Mouse (Mus musculus) midbrain, embryonic 16.5 days (tissue): Measurements from ENCODE around the gene Triap1. TPM values are rescaled to one million over a fixed set of nuclear protein-coding genes. Genes with fewer than 3 reads are reported as not detected.
"Not testable (repeated sequence)": the region's sequence is repeated elsewhere in the genome, so short reads cannot be mapped to it uniquely, and the experiment has no call there.

Experiments
- ATAC-seq: fragments of 200-750 bp; cut with Nextera tagmentation; 2 replicates; pipeline ENCODE4 v1.8.0; 2017; ENCODE audit warnings: moderate TSS enrichment
- H3K27ac ChIP-seq: fragments of 300-500 bp; sonication (generic); 2 replicates; pipeline ENCODE4 v1.5.1; 2014; ENCODE audit warnings: mild to moderate bottlenecking, low read length, mixed read lengths
- H3K27me3 ChIP-seq: fragments of 300-500 bp; sonication (generic); 2 replicates; pipeline ENCODE4 v1.6.1; 2014; ENCODE audit warnings: low read depth, low read length, mixed read lengths; ENCODE audit not compliant: control insufficient read depth, insufficient read depth
- H3K36me3 ChIP-seq: fragments of 300-500 bp; sonication (generic); 2 replicates; pipeline ENCODE4 v1.6.1; 2014; ENCODE audit warnings: mild to moderate bottlenecking, low read length, moderate library complexity, mixed read lengths; ENCODE audit not compliant: control insufficient read depth, insufficient read depth
- H3K4me1 ChIP-seq: fragments of 300-500 bp; sonication (generic); 2 replicates; pipeline ENCODE4 v1.6.1; 2014; ENCODE audit warnings: mild to moderate bottlenecking, low read length, mixed read lengths; ENCODE audit not compliant: control insufficient read depth, insufficient read depth
- H3K4me2 ChIP-seq: fragments of 300-500 bp; sonication (generic); 2 replicates; pipeline ENCODE4 v1.6.1; 2014; ENCODE audit warnings: mild to moderate bottlenecking, low read length, mixed read lengths
- H3K4me3 ChIP-seq: fragments of 300-500 bp; sonication (generic); 2 replicates; pipeline ENCODE4 v1.5.1; 2014; ENCODE audit warnings: low read depth, mild to moderate bottlenecking, low read length, moderate library complexity, mixed read lengths
- H3K9ac ChIP-seq: fragments of 300-500 bp; sonication (generic); 2 replicates; pipeline ENCODE4 v1.6.1; 2014; ENCODE audit warnings: low read depth, low read length, mixed read lengths
- H3K9me3 ChIP-seq: fragments of 300-500 bp; sonication (generic); replicated peaks from 2 replicates; pipeline ENCODE4 v1.6.1; 2014; ENCODE audit warnings: mild to moderate bottlenecking, low read length, mixed read lengths; ENCODE audit not compliant: control insufficient read depth, poor library complexity, severe bottlenecking
- WGBS: fragments of 180-500 bp; shearing (Covaris S2); extraction: QIAGEN DNeasy Blood & Tissue Kit; methylation state at CpG from one replicate; pipeline ENCODE4 v1.1.7; 2014; 5-methylcytosine and 5-hydroxymethylcytosine counted together
- polyA plus RNA-seq: library from polyadenylated mRNA; unstranded; fragments of >200 nt; fragmentation: Nextera tagmentation; extraction: Ambion mirVana; gene quantifications from 2 replicates; pipeline ENCODE4 v1.2.1, GENCODE M21; 2015

The Triap1 gene
- polyA plus RNA-seq, 1 experiment from 2014 or later, result 52.6 TPM

DNA sequence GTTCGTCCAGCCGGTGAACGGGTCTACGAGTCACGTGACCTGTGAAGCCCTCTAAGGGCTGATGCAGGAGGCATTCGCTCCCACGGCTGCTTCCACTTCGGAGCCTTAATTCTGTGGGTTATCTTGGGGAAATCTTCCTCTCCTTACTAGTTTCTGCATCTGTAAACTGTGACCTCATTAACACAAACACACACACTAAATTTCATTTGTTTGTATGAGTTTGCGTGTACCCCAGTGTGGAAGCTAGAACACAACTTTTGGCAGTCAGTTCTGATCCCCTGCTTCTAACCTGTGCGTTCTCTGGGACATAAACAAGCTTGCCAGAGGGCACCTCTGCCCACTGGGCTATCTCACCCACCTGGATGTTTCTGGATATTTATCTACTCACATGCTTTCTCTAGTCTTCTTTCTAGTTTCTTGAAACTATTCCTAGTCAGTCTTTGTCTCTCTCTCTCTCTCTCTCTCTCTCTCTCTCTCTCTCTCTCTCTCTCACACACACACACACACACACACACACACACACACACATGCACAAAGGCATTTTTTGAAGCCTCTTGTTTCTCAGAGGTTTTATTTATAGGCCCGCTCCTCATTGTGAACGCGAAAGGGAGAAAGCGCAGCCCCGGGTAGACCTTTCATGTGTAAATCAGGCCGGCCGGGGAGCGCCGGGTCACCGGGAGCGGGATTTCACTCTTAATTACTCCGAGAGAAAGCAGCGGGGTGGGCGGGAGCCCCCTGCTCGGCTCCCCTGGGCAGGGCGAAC, 32.6 kb downstream of the Triap1 start:
- peak overlapping the region; percentile 34 for H3K4me3 ChIP-seq
- no peaks in the 10 kb centered on the region for H3K9me3 ChIP-seq
- peak overlapping the region; percentile 63 for H3K4me2 ChIP-seq
- no peaks in the 10 kb centered on the region for H3K36me3 ChIP-seq
- no peaks in the 10 kb centered on the region for H3K27me3 ChIP-seq
- peak overlapping the region; percentile 54; the same call in 1 of the 2 replicates for H3K27ac ChIP-seq
- peak; percentile 66 for ATAC-seq
- 0 out of 2 replicates have a peak, but pooled peaks cover 2% of the 10 kb centered on the region for H3K4me1 ChIP-seq
- 7% methylated on average over 26 of the region's 26 CpGs for WGBS
- H3K9ac ChIP-seq, result peak overlapping the region; percentile 57

GRCm38 (mm10) chr5:115374204-115374820, 33.3 kb downstream of the Triap1 start:
- Histone ChIP-seq H3K9me3 (no peaks in the 10 kb centered on the region), H3K27me3 (no peaks in the 10 kb centered on the region), H3K27ac (peak overlapping the region; percentile 54; the same call in 1 of the 2 replicates), H3K4me1 (0 out of 2 replicates have a peak, but pooled peaks cover 2% of the 10 kb centered on the region), H3K36me3 (no peaks in the 10 kb centered on the region), H3K4me3 (peak overlapping the region; percentile 34), H3K4me2 (peak overlapping the region; percentile 63), H3K9ac (peak overlapping the region; percentile 57)
- 6% methylated on average over 11 of the region's 11 CpGs for WGBS
- ATAC-seq, result no peak

DNA sequence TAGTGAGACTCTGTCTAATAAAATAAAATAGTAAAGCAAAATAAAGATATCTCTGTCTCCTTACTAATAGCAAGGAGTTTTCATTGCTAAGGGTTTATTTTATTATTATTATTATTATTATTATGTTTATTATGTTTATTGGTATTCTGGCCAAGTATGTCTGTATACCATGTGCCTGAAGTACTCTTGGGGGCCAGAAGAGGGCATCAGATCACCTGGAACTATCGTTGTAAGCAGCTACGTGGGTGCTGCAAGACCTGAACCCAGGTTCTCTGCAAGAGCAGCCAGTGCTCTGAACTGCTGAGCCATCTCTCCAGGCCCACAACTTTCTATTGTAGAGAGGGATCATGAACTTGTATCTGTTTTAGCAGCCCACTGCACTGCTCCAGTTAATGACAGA, 34.4 kb downstream of the Triap1 start:
- Histone ChIP-seq H3K36me3 (no peaks in the 10 kb centered on the region), H3K4me1 (0 out of 2 replicates have a peak, but pooled peaks cover 2% of the 10 kb centered on the region), H3K27ac (no peak overlapping the region), H3K27me3 (no peaks in the 10 kb centered on the region), H3K4me2 (no peak overlapping the region), H3K9me3 (no peaks in the 10 kb centered on the region), H3K9ac (no peak overlapping the region), H3K4me3 (no peak overlapping the region)
- ATAC-seq, result no peak
- 87% methylated on average over 2 of the region's 2 CpGs for WGBS

DNA sequence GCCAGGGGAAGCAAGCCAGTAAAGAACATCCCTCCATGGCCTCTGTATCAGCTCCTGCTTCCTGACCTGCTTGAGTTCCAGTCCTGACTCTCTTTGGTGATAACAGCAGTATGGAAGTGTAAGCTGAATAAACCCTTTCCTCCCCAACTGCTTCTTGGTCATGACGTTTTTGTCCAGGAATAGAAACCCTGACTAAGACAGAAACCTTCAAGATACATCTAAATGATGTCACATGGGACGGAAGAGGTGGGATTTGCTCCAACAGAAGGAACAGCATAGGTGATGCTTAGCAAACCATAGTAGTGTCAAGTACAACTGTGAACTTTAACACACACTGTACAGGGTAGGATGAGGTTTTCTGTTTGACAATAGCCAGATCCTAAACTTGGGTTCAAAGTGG, 37.9 kb downstream of the Triap1 start:
- H3K9me3 ChIP-seq, H3K4me3 ChIP-seq, H3K27me3 ChIP-seq, H3K4me2 ChIP-seq, H3K4me1 ChIP-seq, H3K9ac ChIP-seq, H3K27ac ChIP-seq, H3K36me3 ChIP-seq, ATAC-seq: not testable (repeated sequence)
- WGBS, result 91% methylated on average over 2 of the region's 2 CpGs

DNA sequence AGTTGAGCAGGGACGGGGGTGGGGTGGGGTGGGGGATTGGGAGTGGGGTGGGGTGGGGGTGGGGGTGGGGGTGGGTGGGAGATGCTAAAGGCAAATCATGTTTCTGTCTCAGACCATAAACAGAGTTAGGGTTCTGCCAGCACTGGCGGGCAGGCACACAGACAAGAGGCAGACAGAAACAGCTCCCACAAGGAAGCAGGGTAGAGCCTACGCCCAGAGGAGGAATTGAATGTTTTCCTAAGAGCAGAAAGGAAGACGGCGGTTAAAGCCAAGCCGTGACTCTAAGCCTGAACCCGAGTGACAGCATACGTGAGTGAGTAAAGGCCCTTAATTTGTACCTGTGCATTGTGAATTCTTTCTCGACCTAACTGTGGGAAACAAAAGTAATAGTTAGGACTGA, 50.9 kb downstream of the Triap1 start:
- no peak for ATAC-seq
- no peaks in the 10 kb centered on the region for H3K4me1 ChIP-seq
- no peak overlapping the region for H3K27ac ChIP-seq
- no peak overlapping the region for H3K9ac ChIP-seq
- H3K4me3 ChIP-seq, result no peak overlapping the region
- no peaks in the 10 kb centered on the region for H3K9me3 ChIP-seq
- no peak overlapping the region for H3K4me2 ChIP-seq
- no peaks in the 10 kb centered on the region for H3K36me3 ChIP-seq
- no peaks in the 10 kb centered on the region for H3K27me3 ChIP-seq
- 32% methylated on average over 9 of the region's 9 CpGs for WGBS

DNA sequence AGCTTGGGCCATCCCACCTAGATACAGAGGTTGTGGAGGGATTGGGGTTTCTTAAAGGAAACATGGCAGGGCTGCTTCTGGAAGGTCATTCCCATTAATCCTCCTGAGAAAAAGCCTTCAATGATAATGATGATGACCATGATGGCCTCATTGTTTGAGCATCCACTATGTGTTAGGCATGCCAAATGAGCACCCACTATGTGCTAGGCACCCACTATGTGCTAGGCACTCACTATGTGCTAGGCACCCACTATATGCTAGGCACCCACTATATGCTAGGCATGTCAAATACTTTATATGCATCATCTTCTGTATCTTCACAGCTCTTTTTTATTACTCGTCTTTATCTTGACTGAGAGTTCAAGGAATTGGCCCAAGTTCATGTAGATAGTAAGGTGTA, 51.9 kb downstream of the Triap1 start:
- no peak overlapping the region for H3K27ac ChIP-seq
- H3K27me3 ChIP-seq, result no peaks in the 10 kb centered on the region
- no peak for ATAC-seq
- no peak overlapping the region for H3K4me2 ChIP-seq
- WGBS, result 91% methylated on average over 1 of the region's 1 CpGs
- peaks cover 2% of the 10 kb centered on the region for H3K4me1 ChIP-seq
- H3K4me3 ChIP-seq, result no peak overlapping the region
- H3K9me3 ChIP-seq, result no peaks in the 10 kb centered on the region
- no peak overlapping the region for H3K9ac ChIP-seq
- H3K36me3 ChIP-seq, result no peaks in the 10 kb centered on the region

Other genes starting within 250 kb of the Triap1 start
- 34.8 and 43.1 TPM in 2 replicates for gene Gm10401, start 242.9 kb upstream of the Triap1 start, polyA plus RNA-seq
- gene Acads, start 221.9 kb upstream of the Triap1 start, polyA plus RNA-seq, result 14.2 and 15.8 TPM in 2 replicates
- gene Unc119b, start 206.2 kb upstream of the Triap1 start, polyA plus RNA-seq, result 27.7 and 30.5 TPM in 2 replicates
- gene Mlec, start 183.0 kb upstream of the Triap1 start, polyA plus RNA-seq, result 22.9 and 25.4 TPM in 2 replicates
- gene Cabp1, start 146.8 kb upstream of the Triap1 start, polyA plus RNA-seq, result 5.2 and 5.3 TPM in 2 replicates
- gene Pop5, start 105.4 kb upstream of the Triap1 start, polyA plus RNA-seq, result 86.1 and 92.8 TPM in 2 replicates
- gene Rnf10, start 68.3 kb upstream of the Triap1 start, polyA plus RNA-seq, result 172 and 176 TPM in 2 replicates
- gene Coq5, start 61.6 kb upstream of the Triap1 start, polyA plus RNA-seq, result 52.8 and 56.1 TPM in 2 replicates
- gene Dynll1, start 40.2 kb upstream of the Triap1 start, polyA plus RNA-seq, result 1,084 and 1,126 TPM in 2 replicates
- gene Srsf9, start 14.0 kb upstream of the Triap1 start, polyA plus RNA-seq, result 118 and 132 TPM in 2 replicates
- 37.8 and 43.5 TPM in 2 replicates for gene Gatc, start within 50 bp of the Triap1 start, polyA plus RNA-seq
- gene Cox6a1, start 7.8 kb downstream of the Triap1 start, polyA plus RNA-seq, result 1,007 and 1,008 TPM in 2 replicates
- gene Msi1, start 88.4 kb downstream of the Triap1 start, polyA plus RNA-seq, result 47.9 and 53.7 TPM in 2 replicates
- not detected in 2 replicates for gene Pla2g1b, start 125.0 kb downstream of the Triap1 start, polyA plus RNA-seq
- gene Sirt4, start 143.5 kb downstream of the Triap1 start, polyA plus RNA-seq, result 32.3 and 32.7 TPM in 2 replicates
- gene Pxn, start 165.5 kb downstream of the Triap1 start, polyA plus RNA-seq, result 18.3 and 18.5 TPM in 2 replicates
- 794 and 826 TPM in 2 replicates for gene Rplp0, start 218.2 kb downstream of the Triap1 start, polyA plus RNA-seq
- gene Gcn1l1, start 224.0 kb downstream of the Triap1 start, polyA plus RNA-seq, result 45.1 and 46.7 TPM in 2 replicates